Mouse (Mus musculus) adrenal gland, postnatal 10 days (tissue): ENCODE measurements around the gene AB124611. TPM values are rescaled to one million over a fixed set of nuclear protein-coding genes. Genes with fewer than 3 reads are reported as not detected.

ENCODE experiments used
- microRNA-seq: library from miRNA; unstranded; fragments of <30 nt; microRNA quantifications from one replicate; pipeline ENCODE4 v1.2.0, GENCODE M21; 2021
- total RNA-seq, 2 experiments: library from RNA; stranded (reverse); gene quantifications; 2 replicates each; pipeline ENCODE4 v1.2.3; 2021

AB124611 gene
- total RNA-seq, 2 experiments from 2014 or later = 4.2 to 4.7 TPM

Small RNA genes within 50 kb of the gene (microRNA-seq; reads per million reads assigned to microRNA genes)
- gene Mir199a-1 = not detected

Other genes starting within 250 kb of the AB124611 start
- 10 to 100 TPM; 28.8 to 38.4 TPM for gene Kri1, start 238.2 kb upstream of the AB124611 start, total RNA-seq
- gene Cdkn2d, start 234.8 kb upstream of the AB124611 start, total RNA-seq = 10 to 100 TPM; 16.8 to 23.8 TPM
- gene Ap1m2, start 213.8 kb upstream of the AB124611 start, total RNA-seq = under 1 TPM in 1 of 2 experiments, not detected in 1; 0.15 TPM
- 10 to 100 TPM; 48.3 to 63.4 TPM for gene Slc44a2, start 205.5 kb upstream of the AB124611 start, total RNA-seq
- gene Ilf3, start 158.3 kb upstream of the AB124611 start, total RNA-seq = 10 to 100 TPM; 54.4 to 67.4 TPM
- gene Qtrt1, start 114.3 kb upstream of the AB124611 start, total RNA-seq = 10 to 100 TPM; 14.8 to 21.1 TPM
- gene Dnm2, start 101.3 kb upstream of the AB124611 start, total RNA-seq = 10 to 100 TPM; 79.1 to 94.7 TPM
- gene Tmed1, start 15.9 kb upstream of the AB124611 start, total RNA-seq = 10 to 100 TPM; 30.3 to 30.4 TPM
- 10 to 100 TPM; 45.1 to 65.4 TPM for gene Carm1, start 20.7 kb downstream of the AB124611 start, total RNA-seq
- 10 to 100 TPM; 46.3 to 48.3 TPM for gene Timm29, start 66.5 kb downstream of the AB124611 start, total RNA-seq
- gene Yipf2, start 66.7 kb downstream of the AB124611 start, total RNA-seq = 10 to 100 TPM; 22.9 to 25.1 TPM
- 10 to 100 TPM; 58.7 to 64.8 TPM for gene Smarca4, start 90.0 kb downstream of the AB124611 start, total RNA-seq
- 10 to 100 TPM; 21.6 to 41.6 TPM for gene Ldlr, start 197.3 kb downstream of the AB124611 start, total RNA-seq
- 10 to 100 TPM; 12.6 to 14.3 TPM for gene Spc24, start 234.1 kb downstream of the AB124611 start, total RNA-seq